Mouse (Mus musculus) fat pad, adult 2 months (tissue): Measurements from ENCODE around the gene Plekhm1.
A peak's percentile ranks its signal among the peaks of the same experiment; 100 is the strongest.
"Not testable (repeated sequence)": the region's sequence is repeated elsewhere in the genome, so short reads cannot be mapped to it uniquely, and the experiment has no call there.

Experiments used
- DNase-seq: peaks from one replicate; pipeline ENCODE4 v3.0.0-alpha.2; 2011; ENCODE audit warnings: low read depth, low spot score; ENCODE audit errors: extremely low read depth

Gene Plekhm1

GRCm38 (mm10) chr11:103343063-103343462 is 69.4 kb downstream of the Plekhm1 start:
- no peak for DNase-seq

GRCm38 (mm10) chr11:103340677-103341076 is 71.8 kb downstream of the Plekhm1 start:
- no peak for DNase-seq

GRCm38 (mm10) chr11:103340130-103340529 is 72.4 kb downstream of the Plekhm1 start:
- no peak for DNase-seq

DNA sequence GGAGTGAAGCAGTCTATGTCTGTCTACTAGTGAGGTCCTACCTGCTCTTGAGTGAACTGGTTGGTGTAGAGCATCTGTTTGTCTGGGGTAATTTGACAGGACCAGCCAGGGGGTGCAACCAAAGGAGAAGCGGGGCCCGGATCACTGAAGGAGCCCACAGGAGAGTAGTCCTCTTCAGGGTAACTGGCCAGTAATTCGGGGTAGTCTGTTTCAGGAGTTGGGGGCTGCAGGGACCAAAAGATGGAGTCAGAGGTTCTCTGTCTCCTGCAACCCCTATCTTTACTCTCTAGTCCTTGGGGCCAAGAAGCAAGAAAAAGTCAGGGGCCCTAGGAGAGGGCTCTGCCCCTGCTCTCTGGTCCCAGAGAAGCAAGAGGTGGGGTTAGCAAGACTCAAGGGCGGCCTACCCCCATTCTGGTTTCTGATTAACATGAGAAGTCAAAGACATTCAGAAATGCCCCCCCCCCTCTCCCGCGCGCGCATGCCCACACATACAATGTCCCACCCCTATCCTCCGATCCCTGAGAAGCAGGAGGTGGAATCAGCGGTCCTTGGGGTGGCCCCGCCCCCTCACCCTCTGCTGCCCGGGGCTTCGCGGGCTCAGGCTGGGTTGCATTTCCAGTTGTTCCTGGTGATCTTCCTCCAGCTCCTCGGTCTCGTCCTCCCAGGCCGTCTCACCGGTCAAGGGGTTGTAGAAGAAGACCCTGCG is 72.9 kb downstream of the Plekhm1 start:
- DNase-seq = no peak

DNA sequence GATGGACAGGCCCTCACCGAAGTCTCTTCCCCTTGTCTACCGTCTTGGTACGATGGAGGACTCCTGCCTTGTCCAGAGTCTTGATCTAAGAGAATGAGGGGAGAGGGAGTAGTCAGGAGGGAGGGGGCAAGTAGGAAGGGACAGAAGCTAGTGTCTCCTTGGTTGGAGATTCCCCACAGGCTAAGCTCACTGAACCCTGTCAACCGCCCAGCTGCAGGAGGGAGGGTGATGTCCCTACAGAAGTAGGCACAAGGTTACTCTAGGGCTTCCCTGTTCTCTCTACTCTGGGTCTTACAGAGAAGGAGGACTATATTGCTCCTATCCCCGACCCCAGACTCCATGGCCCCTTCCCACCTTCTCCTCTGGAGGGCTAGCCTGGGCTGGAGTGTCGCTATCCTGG is 73.8 kb downstream of the Plekhm1 start:
- no peak for DNase-seq

DNA sequence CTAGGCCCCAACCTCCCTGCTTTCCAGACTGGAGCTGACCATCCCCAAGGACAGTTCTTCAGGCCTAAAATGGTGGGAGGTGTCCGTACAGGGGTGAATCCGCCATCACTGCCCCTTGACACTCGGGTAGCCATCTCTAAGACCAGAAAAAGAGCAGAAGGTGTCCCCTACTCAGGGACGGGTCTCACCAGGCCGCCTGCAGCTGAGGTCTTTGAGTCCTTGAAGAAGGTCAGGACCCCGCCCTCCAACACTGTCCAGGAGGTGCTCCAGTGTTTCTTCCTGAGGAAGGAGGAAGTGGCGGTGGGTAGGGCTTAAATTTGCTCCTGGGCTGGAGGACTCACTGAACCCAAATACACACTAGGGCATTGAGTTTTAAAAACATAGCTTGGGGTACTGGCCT is 74.4 kb downstream of the Plekhm1 start:
- DNase-seq = no peak

GRCm38 (mm10) chr11:103337180-103337579 is 75.3 kb downstream of the Plekhm1 start:
- DNase-seq = peak; percentile 51

GRCm38 (mm10) chr11:103335561-103335960 is 76.9 kb downstream of the Plekhm1 start:
- peak; percentile 83 for DNase-seq

DNA sequence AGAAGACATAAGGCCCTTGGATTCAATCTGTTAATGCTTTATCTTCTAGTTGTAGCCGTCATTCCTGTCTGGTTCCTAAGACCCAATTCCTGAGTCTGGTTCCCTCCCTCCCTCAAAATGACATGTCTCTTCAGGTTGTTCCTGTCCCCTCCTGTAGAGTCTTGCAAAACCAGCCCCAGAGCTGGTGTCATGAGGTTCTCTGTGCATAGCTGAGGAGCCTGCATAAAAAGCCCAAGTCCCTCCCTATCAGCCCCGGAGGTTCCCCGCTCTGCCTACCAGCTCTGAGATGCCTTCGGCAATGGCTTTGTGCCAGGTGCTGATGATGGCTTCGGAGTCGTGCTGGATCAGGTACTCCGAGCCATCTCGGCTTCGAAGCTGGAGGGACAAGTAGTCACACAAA is 77.6 kb downstream of the Plekhm1 start:
- peak; percentile 92 for DNase-seq

DNA sequence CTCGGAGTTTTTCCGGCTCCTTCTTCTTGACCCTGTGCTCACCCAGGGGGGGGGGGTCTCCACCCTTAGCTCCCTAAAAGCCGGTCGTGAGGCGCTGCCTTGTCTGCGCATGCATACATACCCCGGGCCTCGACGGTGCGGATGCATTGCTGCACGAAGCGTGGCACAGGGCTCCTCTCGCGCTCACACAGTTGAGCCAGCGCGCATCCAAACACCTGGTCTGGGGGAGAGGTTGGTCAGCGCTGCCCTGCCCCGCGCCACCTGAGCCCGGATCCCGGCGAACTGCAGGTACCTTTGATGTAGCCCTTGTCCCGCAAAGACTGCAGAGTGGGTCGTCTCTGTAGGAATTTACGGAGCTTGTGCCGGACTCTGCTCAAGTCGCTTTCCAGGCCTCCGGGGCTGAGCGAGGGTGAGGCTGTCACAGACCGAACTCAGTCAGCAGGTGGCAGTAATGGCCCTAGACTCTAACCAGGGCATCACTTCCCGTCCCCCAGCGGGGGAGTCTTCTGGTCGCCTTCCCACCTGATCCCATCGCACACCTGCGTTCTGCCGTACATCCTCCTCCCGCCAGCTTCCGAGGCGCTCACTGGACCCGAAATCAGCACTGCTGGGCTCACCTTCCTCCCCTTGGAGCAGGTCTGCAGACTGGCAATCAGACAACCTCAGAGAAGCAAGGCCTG is 78.6 kb downstream of the Plekhm1 start:
- DNase-seq = no peak

GRCm38 (mm10) chr11:103332890-103333651 is 79.4 kb downstream of the Plekhm1 start:
- DNase-seq = no peak

DNA sequence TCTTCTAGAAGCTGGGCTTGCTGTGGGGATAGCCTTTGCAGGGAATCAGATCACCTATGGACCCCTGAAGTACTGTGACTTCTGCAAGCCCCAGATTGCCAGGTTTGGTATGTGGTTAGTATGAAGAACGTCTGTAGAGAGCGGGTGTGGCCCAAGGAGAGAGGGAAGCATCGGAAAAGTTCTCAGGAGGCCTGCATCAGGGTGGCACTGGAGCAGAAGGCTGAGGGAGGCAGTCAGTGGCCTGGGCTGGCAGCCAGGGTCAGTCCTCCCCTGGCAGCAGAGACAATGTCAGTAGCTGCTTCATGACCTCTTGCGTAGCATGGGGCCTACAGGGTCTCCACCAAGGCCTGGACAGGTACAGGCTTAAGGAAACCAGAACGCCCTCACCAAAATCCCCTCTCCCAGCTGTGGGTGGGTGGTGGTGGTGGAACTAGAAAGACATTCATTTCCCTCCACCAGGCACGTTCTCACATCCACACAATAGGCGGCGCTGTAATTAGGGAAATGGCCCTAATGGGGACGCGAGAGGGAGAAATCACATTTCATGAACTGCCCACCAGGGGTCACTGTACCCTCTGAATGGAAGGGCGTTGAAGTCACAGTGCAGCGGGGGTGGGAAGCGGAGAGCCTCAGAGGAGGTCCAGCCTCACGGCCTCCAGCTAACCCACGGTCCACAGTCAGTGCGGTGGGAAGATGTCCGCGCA is 80.1 kb downstream of the Plekhm1 start:
- no peak for DNase-seq

DNA sequence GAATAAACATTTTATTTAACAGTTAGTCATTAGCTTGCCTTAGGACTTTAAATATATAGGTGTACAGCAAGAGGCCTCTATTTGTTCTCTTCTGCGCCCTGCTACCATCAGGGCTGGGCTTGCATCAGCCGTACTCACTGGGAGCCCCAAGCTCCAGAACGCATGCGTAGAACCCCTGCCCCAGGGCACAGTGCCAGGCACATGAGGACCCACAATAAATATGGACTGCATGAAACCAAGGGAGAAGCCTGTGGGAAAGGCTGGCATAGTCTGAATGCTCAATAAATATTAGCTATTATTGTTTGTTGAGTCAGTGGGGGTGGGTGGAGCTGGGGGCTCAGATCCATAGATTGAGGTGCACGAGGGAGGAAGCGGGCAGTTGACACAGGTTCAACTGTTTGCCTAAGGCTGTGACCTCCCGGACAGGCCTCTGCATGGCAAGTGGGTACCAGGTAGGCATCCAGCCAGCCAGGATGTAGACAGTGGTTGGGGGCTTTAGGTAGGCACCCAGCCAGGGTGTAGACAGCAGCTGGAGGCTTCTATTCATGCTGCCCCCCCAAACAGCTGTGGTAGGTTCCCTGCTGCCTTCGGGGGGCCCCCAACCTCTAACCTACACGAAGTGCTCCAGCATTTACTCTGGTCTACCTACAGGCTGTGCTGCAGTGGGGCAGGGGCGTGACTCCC is 80.8 kb downstream of the Plekhm1 start:
- no peak for DNase-seq

DNA sequence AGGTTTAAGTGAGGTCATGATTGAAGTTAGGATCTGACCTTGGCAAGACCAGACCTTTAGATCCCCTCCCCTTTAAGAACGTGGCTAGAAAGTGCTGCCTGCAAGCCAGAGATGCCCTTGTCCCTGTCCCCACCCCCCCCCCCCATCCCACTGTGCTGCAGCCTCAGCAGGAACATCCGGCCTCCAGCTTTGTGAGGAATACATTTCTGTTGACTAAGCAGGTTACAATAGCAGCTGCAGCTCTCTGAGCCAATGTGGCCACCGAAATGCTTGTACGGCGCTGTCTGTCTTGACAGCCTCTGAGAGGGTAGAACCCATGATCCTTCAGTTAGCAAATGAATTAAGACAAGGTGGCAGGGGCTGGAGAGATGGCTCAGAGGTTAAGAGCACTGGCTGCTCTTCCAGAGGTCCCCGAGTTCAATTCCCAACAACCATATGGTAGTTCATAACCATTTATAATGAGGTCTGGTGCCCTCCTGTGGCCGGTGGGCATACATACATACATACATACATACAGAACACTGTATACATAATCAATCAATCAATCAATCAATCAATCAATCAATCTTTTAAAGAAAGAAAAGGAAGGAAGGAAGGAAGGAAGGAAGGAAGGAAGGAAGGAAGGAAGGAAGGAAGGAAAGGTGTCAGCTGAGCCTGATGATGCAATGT is 81.7 kb downstream of the Plekhm1 start:
- no peak for DNase-seq

- no peak for DNase-seq
Observed at GRCm38 (mm10) chr11:103326950-103327349, 85.5 kb downstream of the Plekhm1 start.

GRCm38 (mm10) chr11:103325172-103325571 is 87.3 kb downstream of the Plekhm1 start:
- DNase-seq = no peak

- DNase-seq = no peak
Observed at GRCm38 (mm10) chr11:103324723-103325122, 87.8 kb downstream of the Plekhm1 start.

- not testable (repeated sequence) for DNase-seq
Observed at GRCm38 (mm10) chr11:103322832-103323231, 89.7 kb downstream of the Plekhm1 start.

GRCm38 (mm10) chr11:103320646-103321045 is 91.8 kb downstream of the Plekhm1 start:
- no peak for DNase-seq

- no peak for DNase-seq
Observed at GRCm38 (mm10) chr11:103320196-103320595, 92.3 kb downstream of the Plekhm1 start.
